Mouse (Mus musculus): ENCODE measurements around the gene Col5a3. TPM values are rescaled to one million over a fixed set of nuclear protein-coding genes. Genes with fewer than 3 reads are reported as not detected.
"Not testable (repeated sequence)": the region's sequence is repeated elsewhere in the genome, so short reads cannot be mapped to it uniquely, and the experiment has no call there.

The Col5a3 gene
- polyA plus RNA-seq, 1 experiment = 4.3 TPM

GRCm38 (mm10) chr9:20842670-20843069 lies 27.8 kb upstream of the Col5a3 start:
- Histone ChIP-seq H3K27me3 (ENCODE audit: control insufficient read depth, insufficient read depth, low read length) (no peaks in the 10 kb centered on the region; the same call in 1 of the 2 replicates), H3K4me3 (ENCODE audit: control insufficient read depth, insufficient read depth, low read length) (no peak overlapping the region), H3K4me1 (replicated peaks; ENCODE audit: control insufficient read depth, insufficient read depth, low read length) (no peaks in the 10 kb centered on the region), H3K27ac (ENCODE audit: control insufficient read depth, insufficient read depth, low read length) (no peak overlapping the region), H3K36me3 (ENCODE audit: control insufficient read depth, insufficient read depth, low read length) (no peaks in the 10 kb centered on the region)
- no peak for DNase-seq
- no peak for TF ChIP-seq CTCF (IDR thresholded peaks at IDR 0.05; ENCODE audit: borderline replicate concordance, control insufficient read depth, extremely low read depth, insufficient read depth, low read length, poor library complexity)
- 38% methylated on average over 2 of the region's 2 CpGs for WGBS

- Histone ChIP-seq H3K36me3 (ENCODE audit: control insufficient read depth, insufficient read depth, low read length) (no peaks in the 10 kb centered on the region), H3K27ac (ENCODE audit: control insufficient read depth, insufficient read depth, low read length) (no peak overlapping the region), H3K27me3 (ENCODE audit: control insufficient read depth, insufficient read depth, low read length) (no peaks in the 10 kb centered on the region; the same call in 1 of the 2 replicates), H3K4me1 (replicated peaks; ENCODE audit: control insufficient read depth, insufficient read depth, low read length) (no peaks in the 10 kb centered on the region), H3K4me3 (ENCODE audit: control insufficient read depth, insufficient read depth, low read length) (no peak overlapping the region)
- no peak for TF ChIP-seq POLR2A (IDR thresholded peaks at IDR 0.05; ENCODE audit: control insufficient read depth, extremely low read depth, insufficient read depth, low read length, poor library complexity)
- no peak for TF ChIP-seq CTCF (IDR thresholded peaks at IDR 0.05; ENCODE audit: borderline replicate concordance, control insufficient read depth, extremely low read depth, insufficient read depth, low read length, poor library complexity)
- no peak for DNase-seq
- 35% methylated on average over 4 of the region's 4 CpGs for WGBS
Measured at GRCm38 (mm10) chr9:20842211-20842610, 27.3 kb upstream of the Col5a3 start.

GRCm38 (mm10) chr9:20838931-20839330 lies 24.1 kb upstream of the Col5a3 start:
- TF ChIP-seq POLR2A (IDR thresholded peaks at IDR 0.05; ENCODE audit: control insufficient read depth, extremely low read depth, insufficient read depth, low read length, poor library complexity) (no peak), CTCF (IDR thresholded peaks at IDR 0.05; ENCODE audit: borderline replicate concordance, control insufficient read depth, extremely low read depth, insufficient read depth, low read length, poor library complexity) (no peak)
- no peak for DNase-seq

GRCm38 (mm10) chr9:20837184-20837947 lies 22.5 kb upstream of the Col5a3 start:
- Histone ChIP-seq H3K4me3 (ENCODE audit: control insufficient read depth, insufficient read depth, low read length) (no peak overlapping the region), H3K4me1 (replicated peaks; ENCODE audit: control insufficient read depth, insufficient read depth, low read length) (no peaks in the 10 kb centered on the region), H3K27ac (ENCODE audit: control insufficient read depth, insufficient read depth, low read length) (no peak overlapping the region), H3K27me3 (ENCODE audit: control insufficient read depth, insufficient read depth, low read length) (no peaks in the 10 kb centered on the region), H3K36me3 (ENCODE audit: control insufficient read depth, insufficient read depth, low read length) (no peaks in the 10 kb centered on the region)
- whole genome bisulfite sequencing = 92% methylated on average over 9 of the region's 9 CpGs
- no peak for DNase-seq
- no peak for TF ChIP-seq CTCF (IDR thresholded peaks at IDR 0.05; ENCODE audit: borderline replicate concordance, control insufficient read depth, extremely low read depth, insufficient read depth, low read length, poor library complexity)
- no peak for TF ChIP-seq POLR2A (IDR thresholded peaks at IDR 0.05; ENCODE audit: control insufficient read depth, extremely low read depth, insufficient read depth, low read length, poor library complexity)

More at GRCm38 (mm10) chr9:20838931-20839330, 24.1 kb upstream of the Col5a3 start:
- Histone ChIP-seq H3K27ac (ENCODE audit: control insufficient read depth, insufficient read depth, low read length) (no peak overlapping the region), H3K4me3 (ENCODE audit: control insufficient read depth, insufficient read depth, low read length) (no peak overlapping the region), H3K36me3 (ENCODE audit: control insufficient read depth, insufficient read depth, low read length) (no peaks in the 10 kb centered on the region), H3K4me1 (replicated peaks; ENCODE audit: control insufficient read depth, insufficient read depth, low read length) (no peaks in the 10 kb centered on the region), H3K27me3 (ENCODE audit: control insufficient read depth, insufficient read depth, low read length) (no peaks in the 10 kb centered on the region)
- WGBS = 67% methylated on average over 6 of the region's 6 CpGs

- not testable (repeated sequence) for DNase-seq; H3K36me3 ChIP-seq (ENCODE audit: control insufficient read depth, insufficient read depth, low read length); H3K4me3 ChIP-seq (ENCODE audit: control insufficient read depth, insufficient read depth, low read length); H3K27ac ChIP-seq (ENCODE audit: control insufficient read depth, insufficient read depth, low read length); H3K27me3 ChIP-seq (ENCODE audit: control insufficient read depth, insufficient read depth, low read length); H3K4me1 ChIP-seq (replicated peaks; ENCODE audit: control insufficient read depth, insufficient read depth, low read length)
- WGBS = 86% methylated on average over 11 of the region's 11 CpGs
Measured at GRCm38 (mm10) chr9:20835431-20835954, 20.6 kb upstream of the Col5a3 start.

GRCm38 (mm10) chr9:20834881-20835280 lies 20.0 kb upstream of the Col5a3 start:
- H3K4me3 ChIP-seq (ENCODE audit: control insufficient read depth, insufficient read depth, low read length) = no peak overlapping the region
- H3K36me3 ChIP-seq (ENCODE audit: control insufficient read depth, insufficient read depth, low read length) = no peaks in the 10 kb centered on the region
- no peaks in the 10 kb centered on the region for H3K4me1 ChIP-seq (replicated peaks; ENCODE audit: control insufficient read depth, insufficient read depth, low read length)
- no peak for DNase-seq
- WGBS = 71% methylated on average over 1 of the region's 1 CpGs
- TF ChIP-seq CTCF (IDR thresholded peaks at IDR 0.05; ENCODE audit: borderline replicate concordance, control insufficient read depth, extremely low read depth, insufficient read depth, low read length, poor library complexity) (no peak), POLR2A (IDR thresholded peaks at IDR 0.05; ENCODE audit: control insufficient read depth, extremely low read depth, insufficient read depth, low read length, poor library complexity) (no peak)
- no peak overlapping the region for H3K27ac ChIP-seq (ENCODE audit: control insufficient read depth, insufficient read depth, low read length)
- no peaks in the 10 kb centered on the region for H3K27me3 ChIP-seq (ENCODE audit: control insufficient read depth, insufficient read depth, low read length)

Data from thymus, adult 2 months (tissue).